Mouse (Mus musculus): Measurements from ENCODE around the gene Dmbt1.

DNA sequence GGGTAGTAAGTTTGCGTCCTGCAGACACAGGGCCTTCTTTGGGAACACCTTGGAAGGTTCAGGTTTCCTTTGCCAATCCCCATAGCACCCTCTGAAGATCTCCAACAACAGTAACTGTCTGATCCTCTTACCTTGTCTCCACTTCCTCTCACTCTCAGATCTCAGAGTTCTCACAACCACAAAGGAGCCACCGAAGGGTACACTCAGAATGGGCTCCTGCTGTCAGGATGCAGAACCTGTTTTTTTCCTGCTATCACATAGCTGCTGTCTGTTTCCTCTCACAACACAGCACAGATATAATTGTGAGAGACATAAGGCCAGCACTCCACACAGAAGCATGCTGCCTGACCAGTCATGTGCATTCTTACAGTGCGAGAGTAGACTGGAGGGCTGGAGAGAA, 4.5 kb downstream of the Dmbt1 start:
- no peak for TF ChIP-seq POLR2A (IDR thresholded peaks at IDR 0.05; ENCODE audit: borderline replicate concordance, control insufficient read depth, low read depth, low read length)
- TF ChIP-seq CTCF (IDR thresholded peaks at IDR 0.05; ENCODE audit: control insufficient read depth, insufficient read depth, low read length): no peak
